Mouse (Mus musculus) kidney, adult 9 months (tissue): Measurements from ENCODE around the gene Glra1.
"Not testable (repeated sequence)": the region's sequence is repeated elsewhere in the genome, so short reads cannot be mapped to it uniquely, and the experiment has no call there.

ENCODE experiments used
- DNase-seq: peaks from one replicate; pipeline ENCODE4 v3.0.0; 2022

Gene Glra1

GRCm38 (mm10) chr11:55607808-55608523 is at the start of gene Glra1:
Gene Glra1, minus strand, starts transcription at chr11:55608198.
- peak; percentile 40 for DNase-seq

DNA sequence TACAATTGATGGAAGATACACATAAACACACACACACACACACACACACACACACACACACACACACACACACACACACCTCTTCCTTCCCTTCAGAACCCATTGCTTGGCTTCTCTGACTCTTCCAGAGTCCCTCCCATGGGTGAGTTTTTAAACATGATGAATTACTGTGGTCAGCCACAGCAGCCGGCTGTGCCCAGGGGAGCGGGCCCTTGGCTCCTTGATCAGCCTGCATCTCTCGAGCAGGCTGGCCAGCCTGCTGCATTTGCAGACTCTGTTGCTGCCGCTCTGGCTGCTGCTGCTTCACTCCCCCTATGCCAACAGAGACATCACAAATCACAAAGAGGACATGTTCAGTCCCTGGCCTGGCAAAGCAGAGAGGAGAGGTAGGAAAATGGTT is 29.0 kb upstream of the Glra1 start:
- no peak for DNase-seq

GRCm38 (mm10) chr11:55633901-55634300 is 25.9 kb upstream of the Glra1 start:
- no peak for DNase-seq

DNA sequence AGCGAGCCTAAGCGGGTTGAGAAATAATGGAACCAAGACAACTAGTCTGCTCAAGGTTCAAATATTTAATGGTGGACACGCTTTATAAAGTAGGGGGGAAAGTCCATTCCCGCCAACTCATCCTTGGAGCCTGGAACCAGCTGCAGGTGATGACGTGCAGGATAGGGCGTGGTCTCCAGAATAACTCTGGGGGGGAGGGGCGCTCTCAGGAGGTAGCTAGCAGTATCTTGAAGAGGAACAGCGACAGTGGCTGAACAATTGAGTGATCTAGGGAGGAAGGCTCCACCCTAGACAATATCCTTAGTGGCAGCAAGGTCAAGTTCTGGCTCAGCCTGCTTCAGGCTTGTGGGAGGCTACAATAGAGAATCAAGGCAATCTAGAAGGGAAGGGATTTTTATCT is 6.6 kb upstream of the Glra1 start:
- not testable (repeated sequence) for DNase-seq

DNA sequence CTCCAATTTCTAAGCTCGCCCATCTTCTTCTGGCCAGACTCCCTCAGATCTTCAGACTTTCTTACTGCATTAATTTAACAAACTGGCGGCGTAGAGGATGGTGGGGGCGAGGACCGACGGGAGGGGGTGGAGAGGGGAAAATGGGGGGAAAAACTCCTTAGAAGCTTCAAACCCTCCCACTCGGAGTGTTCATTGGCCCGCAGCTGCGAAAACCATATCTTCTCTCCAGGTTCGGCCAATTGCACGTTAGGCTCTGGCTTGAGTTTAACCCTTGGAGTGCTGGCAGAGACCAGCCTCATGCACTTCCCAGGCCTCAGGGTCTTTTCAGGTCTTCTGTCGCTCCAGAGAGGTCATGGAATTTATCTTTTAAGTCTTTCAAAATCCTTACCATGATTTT is 524 bp upstream of the Glra1 start:
- DNase-seq, result no peak

- no peak for DNase-seq
Observed at GRCm38 (mm10) chr11:55607066-55607807, 761 bp downstream of the Glra1 start.

DNA sequence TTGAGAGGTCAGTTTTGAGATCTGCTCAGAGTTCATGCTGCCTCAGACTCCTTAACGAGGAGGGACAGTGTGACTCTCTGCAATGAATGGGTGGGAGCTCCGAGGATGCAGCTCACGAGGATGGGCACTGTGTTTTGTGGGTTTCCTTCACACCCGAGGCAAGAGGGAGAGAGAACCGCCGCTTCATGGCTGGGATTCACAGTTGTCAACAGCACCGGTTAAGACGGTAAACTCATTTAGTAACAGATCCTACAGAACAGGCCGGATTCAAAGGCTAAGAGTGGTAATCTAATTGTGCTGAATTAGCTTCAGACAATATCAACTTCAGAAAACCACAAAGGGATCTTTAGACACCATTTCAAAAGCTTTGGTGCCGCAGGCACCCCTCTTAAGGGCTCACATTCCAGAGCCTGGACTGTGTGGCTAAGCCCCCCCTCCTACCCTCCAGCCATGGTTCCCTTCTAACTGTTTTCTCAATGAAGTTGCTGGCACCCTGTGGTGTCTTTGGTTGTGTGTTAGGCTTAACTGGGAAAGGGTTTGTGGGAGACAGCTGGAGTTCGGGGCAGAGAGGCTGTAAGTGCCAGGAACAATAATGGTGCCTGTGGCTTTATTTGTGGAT is 6.4 kb downstream of the Glra1 start:
- DNase-seq, result no peak

DNA sequence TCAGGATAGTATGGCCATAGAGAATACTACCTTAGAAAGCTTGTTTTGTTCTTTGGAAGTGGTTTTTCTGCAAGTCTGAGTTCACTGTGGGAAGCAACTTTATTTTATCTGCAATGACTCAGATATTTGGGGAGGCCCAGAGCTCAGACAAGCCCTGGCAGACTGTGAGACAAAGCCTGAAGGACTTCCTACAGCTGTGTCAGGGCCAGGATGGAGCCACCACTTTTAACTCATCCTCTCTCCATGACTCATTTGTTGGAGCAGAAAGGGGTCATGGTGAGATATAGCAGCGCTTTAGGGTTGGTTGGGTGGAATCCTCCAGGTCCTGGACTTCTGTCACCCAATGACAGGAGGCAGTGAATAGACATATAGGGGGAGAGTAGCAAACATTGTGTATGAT is 12.3 kb downstream of the Glra1 start:
- no peak for DNase-seq

DNA sequence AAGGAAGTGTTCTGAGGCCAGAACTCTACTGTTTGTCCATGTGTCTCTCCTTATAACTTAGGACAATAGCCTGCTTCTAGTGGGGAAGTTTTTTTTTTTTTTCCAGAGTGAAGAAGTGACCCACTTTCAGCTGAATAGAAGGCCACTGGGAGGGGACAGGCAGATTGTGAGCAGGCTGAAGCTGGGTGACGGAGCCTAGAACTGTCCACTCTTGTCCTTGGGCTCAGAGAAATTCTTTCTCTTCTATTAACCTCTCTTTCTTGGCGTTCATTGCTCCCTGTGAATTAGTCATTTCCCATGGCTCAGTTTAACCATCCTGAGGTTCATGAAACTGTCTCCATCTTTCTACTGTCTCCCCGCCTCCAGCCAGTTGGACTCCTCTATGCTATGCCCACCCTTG is 13.6 kb downstream of the Glra1 start:
- no peak for DNase-seq

- no peak for DNase-seq
Observed at GRCm38 (mm10) chr11:55591194-55591593, 16.8 kb downstream of the Glra1 start.

DNA sequence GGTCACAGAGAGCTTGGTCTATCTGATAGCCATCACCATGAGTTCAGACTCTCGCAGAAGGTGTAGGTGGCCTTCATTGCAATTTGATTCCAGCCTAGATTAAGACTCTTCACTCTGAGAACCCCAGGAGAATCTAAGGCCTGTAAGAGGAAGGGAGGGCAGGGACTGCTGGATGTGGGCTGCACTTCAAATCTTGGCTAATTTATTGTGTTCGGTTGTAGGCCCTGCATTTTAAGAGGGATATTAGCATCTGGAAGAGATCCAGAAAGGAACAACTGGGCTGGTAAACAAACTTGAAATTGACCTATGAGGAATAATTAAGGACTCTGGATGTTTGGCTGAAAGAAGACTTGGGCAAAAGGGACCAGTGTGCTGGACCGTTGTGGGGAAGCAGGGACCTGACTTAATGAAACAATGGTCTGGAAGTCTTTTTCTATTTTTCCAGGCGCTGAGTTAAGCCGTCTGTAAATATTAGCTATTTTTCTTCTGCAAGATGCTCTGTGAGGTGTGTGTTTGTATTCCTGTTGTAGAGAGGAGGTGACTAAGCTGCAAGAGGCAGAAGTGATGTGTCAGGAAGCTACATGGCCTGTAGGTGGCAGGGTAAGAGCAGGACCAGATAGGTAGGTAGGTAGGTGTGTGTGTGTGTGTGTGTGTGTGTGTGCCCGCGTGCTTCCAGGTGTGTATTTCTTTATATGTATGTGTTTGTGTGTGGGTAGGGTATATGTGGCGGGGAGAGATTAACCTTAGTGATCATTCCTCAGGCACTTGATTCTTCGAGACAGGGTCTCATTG is 18.4 kb downstream of the Glra1 start:
- DNase-seq, result peak; percentile 5

GRCm38 (mm10) chr11:55574397-55574796 is 33.6 kb downstream of the Glra1 start:
- no peak for DNase-seq

DNA sequence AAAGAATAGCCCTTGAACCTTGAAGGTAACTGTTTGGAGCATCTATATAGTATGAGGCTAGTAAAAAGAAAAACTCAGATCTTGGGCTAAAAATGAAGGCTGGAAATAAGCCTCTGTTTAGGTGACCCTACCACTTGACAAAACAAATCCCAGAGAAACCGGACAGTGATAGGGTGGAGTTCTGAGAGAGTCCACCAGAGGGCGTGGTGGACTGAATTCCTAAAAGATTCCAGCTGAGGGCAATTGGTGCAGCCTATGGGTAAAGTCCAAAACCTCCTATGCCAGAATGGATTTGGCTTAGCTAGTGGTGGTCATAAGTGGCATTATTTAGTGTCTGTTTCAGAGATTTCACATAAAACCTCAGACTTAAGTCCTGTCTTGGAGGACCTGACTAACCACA is 36.9 kb downstream of the Glra1 start:
- peak; percentile 70 for DNase-seq

DNA sequence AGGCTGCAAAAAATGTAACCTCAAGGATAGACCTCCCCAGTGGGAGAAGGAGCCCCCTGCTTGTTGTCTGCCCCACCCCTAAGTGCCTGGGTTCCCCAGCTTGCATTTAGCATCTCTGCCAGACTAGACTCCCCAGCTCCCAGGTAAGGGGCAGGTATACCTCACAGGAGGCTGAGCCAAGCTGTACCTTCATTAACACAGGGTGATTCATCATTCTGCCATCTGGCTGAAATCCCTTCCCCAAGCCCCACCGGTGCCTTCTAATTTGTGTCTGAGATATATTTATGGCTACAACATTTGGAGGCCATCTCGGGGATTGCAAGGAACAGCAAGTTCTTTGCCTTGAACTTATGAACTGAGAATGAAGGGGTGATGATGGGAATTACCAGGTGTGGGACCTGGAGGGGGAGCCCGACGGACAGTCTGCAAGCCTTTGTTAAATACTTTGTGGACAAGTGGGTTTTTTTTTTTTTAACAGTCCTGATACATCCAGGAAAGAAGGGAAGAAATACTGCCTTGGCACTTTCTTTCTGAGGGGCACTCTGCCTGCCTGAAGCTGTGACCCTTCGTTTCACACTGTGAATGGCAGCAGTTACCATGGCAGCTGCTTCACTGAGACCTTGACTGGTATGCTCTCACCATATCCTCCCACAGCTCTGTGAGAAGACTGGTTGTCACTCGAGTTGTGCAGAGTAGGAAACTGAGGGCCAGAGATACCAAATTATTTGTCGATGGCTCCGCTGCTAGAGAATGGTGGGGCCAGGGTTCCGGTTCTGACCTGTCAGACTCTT is 41.5 kb downstream of the Glra1 start:
- no peak for DNase-seq

DNA sequence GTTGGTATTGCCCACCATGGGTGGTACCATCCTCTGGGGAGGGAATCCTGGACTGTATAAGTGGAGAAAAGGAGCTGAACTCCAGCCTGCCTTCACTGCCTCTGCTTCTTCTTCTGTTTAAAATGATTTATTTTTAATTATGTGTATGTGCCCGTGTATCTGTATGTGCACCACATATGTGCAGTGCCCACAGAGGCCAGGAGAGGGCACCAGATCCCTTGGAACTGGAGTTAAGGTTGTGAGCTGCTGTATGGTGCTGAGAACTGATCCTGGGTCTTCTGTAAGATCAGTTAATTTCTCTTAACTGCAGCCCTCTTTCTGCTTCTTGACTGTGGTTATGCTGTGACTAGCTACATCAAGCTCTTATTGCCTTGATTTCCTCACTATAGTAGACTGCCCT is 62.3 kb downstream of the Glra1 start:
- DNase-seq, result no peak

DNA sequence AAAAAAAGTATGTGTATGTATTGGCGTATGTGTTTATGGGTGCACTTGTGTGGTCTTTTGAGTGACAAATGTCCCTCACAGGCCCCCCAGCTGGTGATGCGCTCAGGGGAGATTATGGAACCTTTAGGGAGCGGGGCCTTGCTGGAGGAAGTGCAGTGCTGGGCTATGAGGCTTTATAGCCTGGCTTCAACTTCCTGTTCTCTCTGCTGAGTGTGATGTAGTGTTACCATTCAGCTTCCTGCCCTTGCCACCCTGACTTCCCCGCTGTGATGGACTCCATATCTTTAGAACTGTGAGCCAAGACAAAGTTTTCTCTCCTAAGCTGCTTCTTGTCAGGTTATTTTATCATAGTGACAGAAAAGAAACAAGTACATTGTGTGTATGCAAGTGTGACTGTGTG is 65.3 kb downstream of the Glra1 start:
- no peak for DNase-seq

GRCm38 (mm10) chr11:55542128-55542527 is 65.9 kb downstream of the Glra1 start:
- DNase-seq, result no peak

DNA sequence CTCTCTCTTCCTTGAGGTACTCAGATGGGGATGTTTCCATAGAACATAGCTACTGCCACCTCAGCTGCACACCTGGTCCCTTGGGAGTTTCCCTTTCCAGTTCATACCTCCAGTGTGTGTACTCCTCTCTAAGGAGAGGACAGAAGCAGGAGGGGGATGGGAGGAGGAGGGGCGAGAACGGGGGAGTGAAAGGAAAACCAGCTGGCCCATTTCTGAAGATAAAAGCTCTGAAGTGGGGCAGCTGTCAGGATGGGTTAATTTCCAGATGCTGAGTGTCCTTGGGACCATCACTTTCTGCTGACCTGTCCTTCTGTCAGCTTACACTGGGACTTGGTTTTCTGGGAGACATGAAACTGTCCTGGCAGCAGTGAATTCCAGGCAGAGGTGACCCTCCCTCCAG is 73.2 kb downstream of the Glra1 start:
- no peak for DNase-seq

DNA sequence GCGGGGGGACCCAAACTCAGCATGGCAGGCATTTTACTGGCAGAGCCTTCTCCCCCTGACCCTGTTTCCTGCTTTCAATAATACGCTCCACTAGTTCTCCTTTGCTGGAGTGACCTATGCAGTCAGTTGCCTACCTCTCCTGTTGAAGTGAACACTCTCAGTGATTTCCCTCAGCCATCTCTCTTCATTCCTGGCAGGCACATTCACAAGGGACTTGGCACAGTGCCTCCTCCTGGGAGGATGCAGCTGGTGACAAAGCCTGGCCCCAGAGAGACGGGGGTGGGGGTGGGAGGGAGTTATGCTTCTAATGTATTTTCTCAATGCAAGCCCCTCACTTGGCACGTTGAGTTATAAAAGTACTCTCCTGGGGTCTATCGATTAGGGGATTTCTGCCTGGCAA is 74.6 kb downstream of the Glra1 start:
- DNase-seq, result no peak

DNA sequence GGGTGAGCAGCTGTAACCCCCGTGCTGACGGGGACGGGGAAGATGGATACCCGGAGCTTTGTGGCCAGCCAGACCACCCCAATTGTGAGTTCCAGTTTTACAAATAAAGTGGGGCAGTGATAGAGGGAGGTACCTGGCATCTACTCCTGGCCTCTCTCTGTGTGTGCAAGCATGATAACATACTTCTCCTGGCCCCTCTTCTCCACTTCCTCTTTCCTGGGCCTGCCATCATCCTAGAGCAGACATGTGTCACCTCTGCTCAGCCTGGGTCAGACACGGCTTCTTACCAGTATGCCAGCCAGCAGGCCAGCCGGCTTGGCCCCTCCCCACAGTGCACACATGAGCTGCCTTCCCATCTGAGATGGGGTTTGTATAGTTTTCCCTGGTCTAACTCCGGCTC is 77.3 kb downstream of the Glra1 start:
- no peak for DNase-seq

DNA sequence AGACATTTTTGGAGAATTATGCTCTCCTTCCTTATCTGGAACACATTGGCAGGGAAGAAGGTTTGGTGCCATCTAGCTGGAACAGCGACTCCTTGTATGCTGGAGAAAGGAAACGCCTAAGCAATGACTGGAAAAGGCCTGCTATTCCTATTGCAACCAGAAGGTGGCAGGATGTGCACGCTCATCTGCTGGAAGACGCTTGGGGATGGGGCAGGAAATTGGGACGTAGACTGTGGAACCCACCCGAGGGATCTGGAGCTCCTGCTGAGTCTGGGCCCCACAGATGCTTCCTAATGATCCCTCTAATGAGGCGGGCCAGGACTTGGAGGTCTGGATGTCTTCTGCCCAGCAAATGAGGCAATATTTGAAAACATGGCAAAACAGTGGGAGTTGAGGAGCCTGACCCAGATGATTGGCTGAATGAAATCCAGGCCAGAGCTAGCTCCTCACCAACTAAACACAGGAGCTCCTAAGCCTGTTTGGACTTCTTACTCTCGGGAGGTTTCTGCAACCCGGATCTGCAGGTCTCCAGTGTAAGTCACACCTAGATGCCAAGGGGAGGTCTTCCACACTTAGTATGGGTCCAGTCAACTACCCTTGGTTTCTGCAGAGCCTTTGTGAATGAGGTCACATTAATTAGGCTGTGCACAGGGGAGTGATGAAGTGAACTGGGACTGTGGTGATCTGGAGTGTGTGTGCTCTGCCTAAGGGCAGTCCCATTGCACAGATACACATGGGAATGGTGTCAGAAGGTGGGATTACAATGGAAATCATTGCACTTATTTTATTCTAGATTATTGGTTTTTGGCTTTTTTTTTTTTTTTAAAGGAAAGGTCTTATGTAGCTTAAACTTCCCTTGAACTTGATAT is 89.0 kb downstream of the Glra1 start:
- DNase-seq, result peak; percentile 66

- no peak for DNase-seq
Observed at GRCm38 (mm10) chr11:55517666-55518065, 90.3 kb downstream of the Glra1 start.
